Mouse (Mus musculus) forebrain, embryonic 11.5 days (tissue): Measurements from ENCODE around the gene Xrcc1. TPM values are rescaled to one million over a fixed set of nuclear protein-coding genes. Genes with fewer than 3 reads are reported as not detected.

Experiments
- ATAC-seq: fragments of 200-750 bp; cut with Nextera tagmentation; replicated peaks from 2 replicates; pipeline ENCODE4 v1.8.0; 2017; ENCODE audit warnings: moderate TSS enrichment; ENCODE audit not compliant: low FRiP score
- DNase-seq: peaks from one replicate; pipeline ENCODE4 v3.0.0-alpha.2; 2017; ENCODE audit warnings: low spot score
- H3K27ac ChIP-seq: fragments of 300-500 bp; sonication (generic); 2 replicates; pipeline ENCODE4 v1.5.1; 2014; ENCODE audit warnings: low read depth, low read length
- H3K27me3 ChIP-seq: fragments of 300-500 bp; sonication (generic); 2 replicates; pipeline ENCODE4 v1.6.1; 2014; ENCODE audit warnings: mild to moderate bottlenecking, low read length, mixed read lengths; ENCODE audit not compliant: control insufficient read depth, insufficient read depth
- H3K36me3 ChIP-seq: fragments of 300-500 bp; sonication (generic); 2 replicates; pipeline ENCODE4 v1.6.1; 2014; ENCODE audit warnings: mild to moderate bottlenecking, low read length, moderate library complexity, mixed read lengths; ENCODE audit not compliant: control insufficient read depth, insufficient read depth
- H3K4me1 ChIP-seq: fragments of 300-500 bp; sonication (generic); replicated peaks from 2 replicates; pipeline ENCODE4 v1.6.1; 2014; ENCODE audit warnings: low read length, mixed read lengths; ENCODE audit not compliant: control insufficient read depth, insufficient read depth
- H3K4me2 ChIP-seq: fragments of 300-500 bp; sonication (generic); 2 replicates; pipeline ENCODE4 v1.6.1; 2014; ENCODE audit warnings: low read depth, mild to moderate bottlenecking, low read length, moderate library complexity, mixed read lengths; ENCODE audit not compliant: severe bottlenecking
- H3K4me3 ChIP-seq: fragments of 300-500 bp; sonication (generic); 2 replicates; pipeline ENCODE4 v1.5.1; 2014; ENCODE audit warnings: low read depth, low read length
- H3K9ac ChIP-seq: fragments of 300-500 bp; sonication (generic); 2 replicates; pipeline ENCODE4 v1.6.1; 2014; ENCODE audit warnings: low read length
- H3K9me3 ChIP-seq: fragments of 300-500 bp; sonication (generic); 2 replicates; pipeline ENCODE4 v1.6.1; 2016; ENCODE audit warnings: low read length, mixed read lengths; ENCODE audit not compliant: control insufficient read depth
- WGBS: fragments of 180-500 bp; shearing (Covaris S2); extraction: QIAGEN DNeasy Blood & Tissue Kit; methylation state at CpG from one replicate; pipeline ENCODE4 v1.1.7; 2014; 5-methylcytosine and 5-hydroxymethylcytosine counted together
- polyA plus RNA-seq: library from polyadenylated mRNA; unstranded; fragments of >200 nt; fragmentation: Nextera tagmentation; extraction: Ambion mirVana; gene quantifications from 2 replicates; pipeline ENCODE4 v1.2.1, GENCODE M21; 2014

The Xrcc1 gene
- polyA plus RNA-seq, 1 experiment from 2014 or later, result 140 TPM

DNA sequence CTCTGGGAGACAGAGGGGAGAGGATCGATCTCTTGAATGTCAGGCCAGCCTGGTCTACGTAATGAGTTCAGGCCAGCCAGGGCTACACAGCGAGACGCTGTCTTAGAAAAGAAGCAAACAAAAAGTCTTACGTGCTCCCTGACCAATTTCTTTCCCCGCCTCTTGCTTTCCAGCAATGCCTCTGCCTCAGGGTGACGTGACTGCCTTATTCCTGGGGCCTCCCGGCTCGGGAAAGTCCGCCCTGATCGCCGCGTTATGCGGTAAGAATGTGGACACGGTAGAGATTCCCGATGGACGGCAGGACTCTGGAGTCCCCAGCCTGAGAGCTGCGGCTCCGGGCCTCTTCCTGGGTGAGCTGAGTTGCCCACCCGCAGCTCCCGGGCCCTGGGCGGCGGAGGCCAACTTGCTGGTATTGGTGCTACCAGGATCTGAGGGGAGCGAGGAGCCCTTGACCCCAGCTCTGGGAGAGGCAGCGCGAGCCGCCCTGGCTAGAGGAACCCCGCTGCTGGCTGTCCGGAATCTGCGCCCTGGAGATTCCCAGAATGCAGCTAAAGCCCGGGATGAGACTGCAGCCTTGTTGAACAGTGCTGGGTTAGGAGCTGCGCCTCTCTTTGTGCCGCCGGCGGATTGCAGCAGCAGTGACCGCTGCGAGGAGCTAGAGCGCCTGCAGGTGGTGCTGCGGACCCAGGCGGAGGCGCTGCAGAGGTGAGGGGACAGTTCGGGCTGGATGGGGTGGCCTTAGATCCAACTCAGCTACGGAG lies 14.7 kb upstream of the Xrcc1 start:
- Histone ChIP-seq H3K4me1 (peaks cover 13% of the 10 kb centered on the region), H3K27me3 (peaks cover 16% of the 10 kb centered on the region), H3K27ac (peak overlapping the region; percentile 66), H3K4me2 (peak overlapping the region; percentile 90), H3K9ac (peak overlapping the region; percentile 91), H3K9me3 (no peaks in the 10 kb centered on the region), H3K36me3 (no peaks in the 10 kb centered on the region), H3K4me3 (peak overlapping the region; percentile 47)
- ATAC-seq (peak; percentile 69), DNase-seq (peak; percentile 87)
- under 1% methylated on average over 43 of the region's 43 CpGs for WGBS

DNA sequence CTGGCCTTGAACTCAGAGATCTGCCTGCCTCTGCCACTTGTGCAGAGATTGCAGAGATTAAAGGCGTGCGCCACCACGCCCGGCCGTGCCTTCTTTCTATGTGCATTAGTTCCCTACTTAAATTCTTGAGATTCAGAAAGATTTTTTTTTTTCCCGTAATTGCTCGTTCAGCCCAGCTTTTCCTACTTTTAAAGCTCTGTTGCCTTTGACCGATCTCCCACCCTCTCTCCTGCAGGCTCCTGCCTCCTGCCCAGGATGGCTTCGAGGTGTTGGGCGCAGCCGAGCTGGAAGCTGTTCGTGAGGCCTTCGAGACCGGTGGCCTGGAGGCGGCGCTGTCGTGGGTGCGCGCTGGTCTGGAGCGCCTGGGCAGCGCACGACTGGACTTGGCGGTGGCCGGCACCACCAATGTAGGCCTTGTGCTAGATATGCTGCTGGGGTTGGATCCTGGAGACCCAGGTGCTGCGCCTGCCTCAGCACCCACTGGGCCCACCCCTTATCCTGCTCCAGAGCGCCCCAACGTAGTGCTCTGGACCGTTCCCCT lies 13.0 kb upstream of the Xrcc1 start:
- Histone ChIP-seq H3K27me3 (peaks cover 16% of the 10 kb centered on the region), H3K9me3 (no peaks in the 10 kb centered on the region), H3K9ac (no peak overlapping the region), H3K27ac (no peak overlapping the region), H3K36me3 (no peaks in the 10 kb centered on the region), H3K4me3 (no peak overlapping the region), H3K4me1 (peaks cover 13% of the 10 kb centered on the region), H3K4me2 (no peak overlapping the region)
- 54% methylated on average over 28 of the region's 28 CpGs for WGBS
- ATAC-seq, result no peak
- no peak for DNase-seq

DNA sequence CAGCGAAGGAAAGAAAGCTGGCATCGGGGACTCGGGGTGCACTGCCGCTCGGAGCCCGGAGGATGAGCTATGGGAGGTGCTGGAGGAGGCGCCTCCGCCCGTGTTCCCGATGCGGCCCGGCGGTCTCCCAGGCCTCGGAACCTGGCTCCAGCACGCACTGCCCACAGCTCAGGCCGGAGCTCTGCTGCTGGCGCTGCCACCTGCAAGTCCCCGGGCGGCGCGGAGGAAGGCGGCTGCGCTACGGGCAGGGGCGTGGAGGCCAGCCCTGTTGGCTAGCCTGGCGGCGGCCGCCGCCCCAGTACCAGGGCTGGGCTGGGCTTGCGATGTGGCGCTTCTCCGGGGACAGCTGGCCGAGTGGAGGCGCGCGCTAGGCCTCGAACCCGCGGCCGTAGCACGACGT lies 12.3 kb upstream of the Xrcc1 start:
- peaks cover 13% of the 10 kb centered on the region for H3K4me1 ChIP-seq
- no peak overlapping the region for H3K9ac ChIP-seq
- 0 out of 2 replicates have a peak overlapping the region, but pooled peaks have one; percentile 15 for H3K4me2 ChIP-seq
- no peaks in the 10 kb centered on the region for H3K36me3 ChIP-seq
- no peak overlapping the region for H3K27ac ChIP-seq
- H3K4me3 ChIP-seq, result 0 out of 2 replicates have a peak overlapping the region, but pooled peaks have one; percentile 9
- peak; percentile 65 for DNase-seq
- H3K9me3 ChIP-seq, result no peaks in the 10 kb centered on the region
- WGBS, result 16% methylated on average over 37 of the region's 42 CpGs
- no peak for ATAC-seq
- peaks cover 16% of the 10 kb centered on the region for H3K27me3 ChIP-seq

DNA sequence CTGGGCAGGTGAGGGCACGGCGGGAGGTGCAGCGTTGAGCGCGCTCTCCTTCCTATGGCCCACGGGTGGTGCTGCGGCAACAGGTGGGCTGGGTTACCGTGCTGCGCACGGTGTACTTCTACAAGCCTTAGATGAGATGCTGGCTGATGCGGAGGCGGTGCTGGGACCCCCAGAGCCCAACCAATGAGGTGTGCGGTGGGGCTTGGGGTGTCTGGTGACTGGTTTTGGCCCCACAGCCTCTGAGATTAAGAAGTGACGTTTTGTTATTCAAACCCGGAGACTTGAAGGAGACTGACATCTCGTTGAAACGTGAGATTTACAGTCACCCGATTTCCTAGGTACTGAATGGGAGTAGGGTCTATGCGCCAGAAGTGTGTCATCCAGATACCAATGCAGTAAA lies 11.8 kb upstream of the Xrcc1 start:
- no peak overlapping the region for H3K4me2 ChIP-seq
- H3K36me3 ChIP-seq, result no peaks in the 10 kb centered on the region
- peaks cover 16% of the 10 kb centered on the region for H3K27me3 ChIP-seq
- peaks cover 13% of the 10 kb centered on the region for H3K4me1 ChIP-seq
- ATAC-seq, result no peak
- no peak overlapping the region for H3K9ac ChIP-seq
- WGBS, result 25% methylated on average over 19 of the region's 19 CpGs
- no peak for DNase-seq
- no peak overlapping the region for H3K4me3 ChIP-seq
- no peaks in the 10 kb centered on the region for H3K9me3 ChIP-seq
- no peak overlapping the region for H3K27ac ChIP-seq

DNA sequence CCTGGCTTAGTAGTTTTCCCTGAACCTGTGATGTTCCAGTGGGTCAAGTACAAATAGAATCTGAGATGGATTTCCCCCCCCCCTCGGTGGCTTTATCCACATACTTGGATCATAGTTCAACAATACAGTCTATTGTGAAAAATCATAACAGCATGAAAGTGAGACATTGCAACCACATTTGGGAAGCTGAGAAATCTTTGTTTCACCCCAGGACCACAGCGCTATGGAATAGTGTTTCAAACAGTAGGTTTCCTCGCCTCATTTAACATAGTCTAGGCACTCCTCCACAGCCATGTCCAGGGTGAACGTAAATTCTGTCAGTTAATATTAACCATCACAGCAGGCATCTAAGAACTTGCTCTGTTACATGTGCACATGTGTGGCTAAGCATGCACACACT lies 9.0 kb upstream of the Xrcc1 start:
- WGBS, result 81% methylated on average over 4 of the region's 4 CpGs
- DNase-seq, result no peak
- H3K9ac ChIP-seq, result no peak overlapping the region
- no peak overlapping the region for H3K4me3 ChIP-seq
- H3K27ac ChIP-seq, result no peak overlapping the region
- no peaks in the 10 kb centered on the region for H3K9me3 ChIP-seq
- no peaks in the 10 kb centered on the region for H3K36me3 ChIP-seq
- no peak for ATAC-seq
- peaks cover 7% of the 10 kb centered on the region for H3K4me1 ChIP-seq
- H3K4me2 ChIP-seq, result no peak overlapping the region
- H3K27me3 ChIP-seq, result peaks cover 16% of the 10 kb centered on the region

DNA sequence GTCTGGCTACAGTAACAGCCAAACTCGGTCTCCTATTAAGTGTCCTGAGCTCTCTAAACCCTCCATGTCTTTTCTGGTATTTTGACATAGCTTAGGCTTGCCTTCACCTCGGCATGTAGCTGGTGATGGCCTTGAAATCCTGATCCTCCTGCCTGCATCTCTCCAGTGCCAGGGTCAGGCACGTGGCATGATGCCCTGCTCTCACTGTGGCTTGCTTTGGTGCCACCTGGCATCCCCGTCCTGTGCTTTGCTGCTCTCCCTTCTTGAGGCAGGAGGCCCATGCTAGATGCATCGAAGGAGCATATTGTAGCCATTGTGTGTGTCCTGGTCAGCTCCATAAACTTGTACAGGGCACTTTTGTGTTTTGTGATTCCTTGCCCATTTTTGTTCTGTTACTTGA lies 8.5 kb upstream of the Xrcc1 start:
- DNase-seq (no peak), ATAC-seq (no peak)
- peaks cover 6% of the 10 kb centered on the region; the same call in 1 of the 2 replicates for H3K4me1 ChIP-seq
- H3K27me3 ChIP-seq, result peaks cover 16% of the 10 kb centered on the region
- H3K4me2 ChIP-seq, result no peak overlapping the region
- WGBS, result 84% methylated on average over 5 of the region's 5 CpGs
- no peak overlapping the region for H3K9ac ChIP-seq
- H3K4me3 ChIP-seq, result no peak overlapping the region
- no peak overlapping the region for H3K27ac ChIP-seq
- no peaks in the 10 kb centered on the region for H3K9me3 ChIP-seq
- H3K36me3 ChIP-seq, result no peaks in the 10 kb centered on the region

DNA sequence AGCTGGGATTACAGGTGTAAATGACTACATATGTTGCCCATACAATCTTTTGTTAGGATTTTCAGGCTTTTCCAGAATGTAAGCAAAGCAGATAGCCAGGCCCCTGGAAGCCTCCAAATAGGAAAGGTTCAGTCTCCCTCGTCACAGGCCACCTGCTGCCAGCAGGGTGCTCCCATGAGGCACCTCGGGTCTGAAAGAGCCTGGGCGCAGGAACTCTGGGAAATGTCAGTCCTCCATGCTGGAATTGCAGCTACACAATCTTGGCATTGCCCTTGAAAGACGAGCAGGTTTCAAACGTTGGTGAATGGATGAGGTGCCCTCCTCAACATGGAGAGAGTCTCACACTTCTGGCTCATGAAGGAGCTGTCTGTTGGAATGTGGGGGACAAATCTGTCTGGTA lies 7.9 kb upstream of the Xrcc1 start:
- 56% methylated on average over 5 of the region's 5 CpGs for WGBS
- peaks cover 14% of the 10 kb centered on the region for H3K27me3 ChIP-seq
- no peak overlapping the region for H3K4me3 ChIP-seq
- H3K9ac ChIP-seq, result no peak overlapping the region
- H3K4me1 ChIP-seq, result peaks cover 6% of the 10 kb centered on the region; the same call in 1 of the 2 replicates
- H3K9me3 ChIP-seq, result no peaks in the 10 kb centered on the region
- ATAC-seq (no peak), DNase-seq (no peak)
- no peaks in the 10 kb centered on the region for H3K36me3 ChIP-seq
- H3K27ac ChIP-seq, result no peak overlapping the region
- H3K4me2 ChIP-seq, result no peak overlapping the region

DNA sequence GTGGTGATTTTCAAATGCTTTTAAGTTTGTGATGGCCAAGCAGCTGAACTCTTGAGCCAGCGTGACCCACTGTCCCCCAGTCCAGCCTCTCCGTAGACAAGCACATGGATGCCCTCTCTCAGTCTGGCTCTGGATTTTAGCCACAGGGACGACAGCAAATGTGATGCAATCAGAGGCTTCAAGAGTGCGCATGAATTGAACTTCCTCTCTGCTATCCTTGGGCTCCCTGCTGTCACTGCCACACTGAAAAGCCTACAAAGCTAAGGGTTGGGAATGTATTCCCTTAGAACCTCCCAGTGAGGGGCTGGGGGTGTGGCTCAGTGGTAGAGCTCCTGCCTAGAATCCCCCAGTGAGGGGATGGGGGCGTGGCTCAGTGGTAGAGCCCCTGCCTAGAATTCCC lies 7.4 kb upstream of the Xrcc1 start:
- Histone ChIP-seq H3K4me2 (no peak overlapping the region), H3K9ac (no peak overlapping the region), H3K27me3 (peaks cover 9% of the 10 kb centered on the region), H3K9me3 (no peaks in the 10 kb centered on the region), H3K36me3 (no peaks in the 10 kb centered on the region), H3K27ac (no peak overlapping the region), H3K4me3 (no peak overlapping the region), H3K4me1 (peaks cover 4% of the 10 kb centered on the region; the same call in 1 of the 2 replicates)
- DNase-seq, result no peak
- no peak for ATAC-seq
- 74% methylated on average over 5 of the region's 5 CpGs for WGBS

DNA sequence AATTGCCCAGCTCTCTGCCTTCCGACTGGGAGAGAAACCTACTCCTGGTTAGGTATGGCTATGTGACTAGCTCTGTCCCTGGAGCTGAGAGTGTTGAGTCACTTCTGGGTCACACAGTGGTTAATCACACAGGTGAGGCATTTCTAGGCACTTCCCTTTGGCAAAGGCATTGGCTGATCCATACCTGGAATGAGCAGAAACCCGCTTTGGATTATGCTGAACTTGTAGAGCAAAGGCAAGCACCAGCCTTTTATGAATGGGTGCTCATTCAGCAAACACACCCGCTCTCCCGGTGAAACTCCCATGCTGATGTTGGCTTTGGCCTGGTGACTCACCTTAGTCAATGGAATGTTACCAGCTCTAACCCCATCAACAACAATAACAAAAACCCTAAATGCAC lies 6.4 kb upstream of the Xrcc1 start:
- 95% methylated on average over 4 of the region's 4 CpGs for WGBS
- Histone ChIP-seq H3K36me3 (no peaks in the 10 kb centered on the region), H3K4me1 (no peaks in the 10 kb centered on the region), H3K9ac (no peak overlapping the region), H3K27ac (no peak overlapping the region), H3K4me2 (no peak overlapping the region), H3K27me3 (peaks cover 2% of the 10 kb centered on the region; the same call in 1 of the 2 replicates), H3K9me3 (no peaks in the 10 kb centered on the region), H3K4me3 (no peak overlapping the region)
- ATAC-seq, result no peak
- DNase-seq, result no peak
